Mouse (Mus musculus): ENCODE results near the gene Slc30a4.

Gene Slc30a4

DNA sequence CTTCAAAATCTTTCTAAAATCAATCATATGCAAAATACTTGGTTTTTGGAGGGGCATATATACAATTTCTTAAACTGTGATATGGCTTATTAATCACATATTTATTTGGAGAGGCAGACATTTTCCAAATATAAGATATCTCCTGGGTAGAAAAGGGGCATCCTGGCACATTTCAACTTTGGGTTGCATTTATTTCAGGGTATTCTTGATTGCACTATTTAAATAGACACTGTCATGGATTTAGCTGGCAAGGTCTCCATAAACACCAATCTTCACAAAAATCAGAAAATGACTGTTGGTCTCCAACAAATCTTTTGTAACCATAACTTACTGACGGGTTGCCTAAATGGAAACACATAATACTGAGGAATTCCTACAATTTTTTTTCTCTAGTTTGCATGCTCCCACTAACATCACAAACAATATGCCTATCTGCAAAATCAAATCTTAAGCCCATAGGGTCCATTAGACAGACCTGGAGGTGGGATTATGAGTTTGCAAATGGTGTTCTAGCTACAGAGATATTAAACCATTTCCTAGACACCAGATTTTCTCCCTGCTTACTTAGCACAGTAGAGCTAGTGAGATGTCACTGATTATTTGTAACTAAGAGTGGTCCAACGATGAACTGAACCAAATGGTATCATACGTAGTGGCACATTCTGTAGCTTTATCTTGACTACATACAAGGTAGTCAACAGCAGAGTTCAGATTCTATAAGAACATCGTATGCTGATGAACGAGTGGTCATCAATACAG lies 20.9 kb downstream of the Slc30a4 start:
- no peak for DNase-seq (ENCODE audit: low spot score in 2 of 2)

DNA sequence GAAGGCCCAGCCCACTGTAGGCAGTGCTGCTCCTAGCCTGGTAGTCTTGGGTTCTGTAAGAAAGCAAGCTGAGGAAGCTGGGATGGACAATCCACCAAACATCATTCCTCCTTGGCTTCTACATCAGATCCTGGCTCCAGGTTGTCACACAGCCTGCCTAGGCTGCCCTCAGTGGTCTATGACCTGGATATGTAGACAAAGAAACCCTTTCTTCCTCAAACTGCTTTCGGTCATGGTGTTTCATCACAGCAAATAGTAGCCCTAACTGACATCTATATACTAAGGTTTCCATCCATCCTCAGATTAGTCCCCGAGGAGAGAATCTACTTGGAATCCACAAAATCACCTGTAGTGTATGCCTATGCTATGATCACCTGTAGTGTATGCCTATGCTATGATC lies 27.3 kb downstream of the Slc30a4 start:
- DNase-seq (ENCODE audit: low spot score in 2 of 2), result no peak

DNA sequence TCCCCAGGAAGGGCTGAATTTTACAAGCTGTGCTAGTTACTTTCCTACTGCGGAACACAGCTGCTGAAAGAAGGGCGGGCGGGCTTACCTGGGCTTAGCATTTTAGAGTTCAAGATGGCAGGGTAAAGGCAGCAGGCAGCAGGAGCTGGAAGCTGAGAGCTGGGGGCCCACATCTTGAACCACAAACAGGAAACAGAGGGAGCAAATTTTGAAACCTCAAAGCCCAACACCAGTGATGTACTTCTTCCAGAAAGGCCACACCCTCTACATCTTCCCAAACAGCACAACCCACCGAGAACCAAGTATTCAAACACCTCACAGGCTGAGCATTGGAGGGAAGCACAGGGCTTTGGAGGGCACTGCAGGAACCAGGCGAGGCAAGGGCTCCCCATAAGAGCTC lies 29.6 kb downstream of the Slc30a4 start:
- DNase-seq (ENCODE audit: low spot score in 2 of 2), result no peak

DNA sequence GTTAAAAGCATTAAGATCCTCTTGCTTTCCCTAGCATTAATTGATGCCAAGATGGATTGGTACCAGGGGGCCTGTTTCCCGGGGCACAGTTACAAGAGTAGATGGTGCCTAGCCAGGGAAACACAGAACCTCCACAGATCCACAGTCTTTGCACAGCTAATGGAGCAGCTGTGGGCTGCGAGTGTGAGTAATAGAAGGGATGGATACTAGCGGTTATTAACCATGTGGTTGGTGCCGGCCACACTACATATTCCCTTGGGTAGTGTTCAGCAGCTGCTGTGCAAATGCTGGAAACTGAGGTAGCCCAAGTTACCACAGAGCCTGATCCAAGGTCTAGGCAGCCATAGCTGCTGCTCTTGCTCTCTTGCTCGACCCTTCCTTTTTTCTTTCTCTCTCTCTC lies 30.7 kb downstream of the Slc30a4 start:
- DNase-seq (ENCODE audit: low spot score in 2 of 2), result no peak

DNA sequence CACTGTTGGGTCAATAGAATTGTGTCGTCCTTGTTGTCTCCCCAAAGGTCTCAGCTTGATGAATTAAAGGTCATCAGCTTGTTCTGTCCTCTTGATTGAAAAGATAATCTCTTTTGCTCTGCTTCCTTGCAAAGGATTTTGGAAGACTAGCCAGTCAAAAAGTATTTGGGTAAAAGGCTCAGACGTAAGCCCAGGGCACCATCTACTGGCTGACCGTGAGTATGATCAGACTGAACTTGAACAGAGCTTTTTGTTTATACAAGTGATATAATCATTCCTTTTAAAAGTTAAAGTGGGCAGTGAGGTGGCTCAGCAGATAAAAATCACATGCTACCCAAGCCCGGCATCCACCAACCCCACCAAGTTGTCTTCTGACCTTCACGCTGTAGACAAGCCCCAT lies 34.6 kb downstream of the Slc30a4 start:
- DNase-seq (ENCODE audit: low spot score in 2 of 2), result peak; percentile 35 to 60

DNA sequence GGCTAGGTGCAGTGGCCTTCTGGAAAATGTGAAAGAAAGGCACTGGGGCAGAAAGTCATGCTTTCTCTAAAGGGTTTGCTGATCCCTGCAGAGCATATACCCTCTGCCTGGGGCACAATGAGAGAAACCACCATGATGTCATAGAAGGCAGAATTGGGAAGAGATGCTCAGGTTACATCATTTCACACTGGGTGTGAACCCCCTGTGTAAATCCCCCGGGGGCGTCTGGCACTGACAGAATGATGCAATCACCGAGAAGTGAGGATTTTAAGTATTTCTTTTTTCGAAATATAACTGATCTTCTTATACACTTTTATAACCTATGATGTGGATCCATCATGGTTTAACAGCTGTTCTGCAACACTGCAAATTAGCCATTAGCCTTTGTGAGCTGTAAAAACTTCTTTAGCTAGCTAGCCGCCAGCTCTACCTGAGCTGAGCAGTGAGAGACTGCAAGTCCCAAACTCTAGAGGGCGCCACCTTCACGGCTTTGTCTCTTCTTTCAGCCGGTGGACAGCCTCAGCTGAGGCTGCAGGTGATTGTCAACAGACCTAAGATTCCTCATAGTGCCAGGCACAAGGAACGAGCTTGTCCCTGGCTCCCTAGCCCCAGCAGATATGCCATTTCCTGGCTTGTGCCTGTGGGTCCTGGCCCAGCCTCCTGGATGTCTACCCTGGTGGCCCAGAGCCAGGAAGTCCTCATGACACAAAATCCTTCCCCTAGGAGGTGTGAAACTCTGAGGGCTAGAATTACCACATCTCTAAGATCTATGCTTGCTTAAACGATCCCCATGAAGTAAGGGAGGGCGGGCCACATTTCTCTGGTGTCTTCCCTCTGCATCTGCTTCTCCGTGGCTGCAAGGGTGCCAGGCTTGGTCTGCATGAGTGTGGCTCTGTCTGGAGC lies 36.2 kb downstream of the Slc30a4 start:
- peak in 1 of 2 experiments; percentile 26 for DNase-seq (ENCODE audit: low spot score in 2 of 2)

DNA sequence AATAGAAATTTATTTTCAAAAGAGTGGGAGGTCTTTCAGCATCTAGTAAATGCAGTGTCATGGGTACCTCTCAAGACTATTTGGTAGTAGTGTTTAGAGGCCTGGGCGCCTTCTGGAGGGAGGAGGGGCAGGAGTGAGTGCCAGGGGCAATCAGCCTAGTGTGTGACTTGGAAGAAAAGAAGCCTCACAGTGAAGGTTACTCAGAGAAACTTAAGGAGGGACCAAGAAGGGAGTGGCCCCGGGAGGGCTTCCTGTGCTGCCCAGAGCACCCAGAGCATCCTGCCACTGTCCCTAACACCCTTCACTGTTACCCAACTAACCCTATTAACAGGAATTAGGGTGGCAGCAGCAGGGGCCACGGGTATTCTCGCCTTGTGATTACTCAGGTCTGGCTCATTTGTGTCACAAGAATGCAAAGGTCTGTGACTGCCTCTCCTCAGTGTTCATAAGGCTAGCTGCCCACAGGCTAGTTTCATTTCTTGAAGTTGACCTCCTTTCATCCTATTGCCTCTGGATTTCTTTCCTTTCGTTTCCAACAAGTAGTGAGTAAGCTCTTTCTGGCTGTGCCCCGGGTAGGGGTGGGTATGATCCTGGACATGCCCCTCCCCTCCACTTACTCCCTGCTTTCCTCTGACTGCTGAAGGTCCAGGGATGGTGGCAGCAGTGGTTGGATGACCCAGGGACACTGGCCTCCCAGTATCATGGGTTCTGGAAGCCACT lies 37.0 kb downstream of the Slc30a4 start:
- no peak for DNase-seq (ENCODE audit: low spot score in 2 of 2)

DNA sequence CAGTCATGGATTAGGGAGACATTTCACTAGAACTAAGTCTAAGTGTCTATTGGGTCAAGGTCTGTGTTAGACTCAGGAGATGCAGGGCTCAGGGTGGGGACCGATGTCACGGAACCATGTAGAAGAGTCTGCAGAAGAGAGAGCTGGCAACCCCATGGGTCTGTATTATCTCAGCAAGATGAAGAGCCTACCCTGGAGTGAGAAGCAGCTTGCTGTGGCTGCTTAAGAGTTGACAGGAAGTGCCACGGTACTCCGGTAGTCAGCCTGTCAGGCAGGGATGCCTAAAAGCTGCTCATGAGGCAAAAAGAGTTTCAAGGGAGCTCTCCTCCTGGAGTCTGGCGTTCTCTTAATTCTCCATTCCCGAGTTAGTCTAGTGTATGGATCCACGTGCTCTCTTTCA lies 42.6 kb downstream of the Slc30a4 start:
- no peak for DNase-seq (ENCODE audit: low spot score in 2 of 2)

DNA sequence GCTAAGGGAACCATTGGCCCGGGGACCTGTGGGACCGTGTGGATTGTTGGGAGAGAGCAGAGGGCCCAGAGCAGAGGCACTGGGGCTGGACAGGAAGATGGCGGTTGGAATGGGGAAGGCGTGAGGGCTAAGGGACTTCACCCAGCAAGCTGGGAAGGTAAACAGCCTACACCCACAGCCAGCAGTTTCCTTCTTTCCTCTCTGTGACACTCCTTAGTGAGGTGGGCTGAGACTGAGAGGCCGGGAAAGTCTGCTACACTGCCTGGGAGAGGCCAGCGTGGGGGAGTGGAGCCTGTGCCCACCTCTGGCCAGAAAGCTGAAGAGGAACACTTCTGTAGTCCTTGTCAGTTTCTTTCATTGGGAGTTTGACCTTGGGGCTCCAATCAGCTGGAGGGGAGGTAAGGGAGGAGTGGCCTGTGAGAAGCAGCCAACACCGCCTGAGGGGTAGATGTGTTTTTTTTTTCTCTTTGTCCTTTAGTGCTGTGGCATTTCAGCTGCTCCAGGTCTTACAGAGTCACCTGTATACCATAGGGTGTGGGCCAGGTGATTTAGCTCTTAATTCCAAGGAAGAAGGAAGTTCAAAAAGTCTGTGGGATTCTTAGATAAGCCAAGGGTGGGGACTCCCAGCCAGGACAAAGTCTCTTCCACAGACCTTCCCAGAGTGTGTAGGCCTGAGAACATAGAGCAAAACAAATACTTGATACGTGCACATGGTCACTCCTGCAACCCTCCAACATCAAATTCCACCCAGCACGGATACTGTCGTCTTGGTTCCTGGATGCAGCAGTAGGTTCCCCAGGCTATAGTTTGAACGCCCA lies 44.5 kb downstream of the Slc30a4 start:
- no peak for DNase-seq (ENCODE audit: low spot score in 2 of 2)

DNA sequence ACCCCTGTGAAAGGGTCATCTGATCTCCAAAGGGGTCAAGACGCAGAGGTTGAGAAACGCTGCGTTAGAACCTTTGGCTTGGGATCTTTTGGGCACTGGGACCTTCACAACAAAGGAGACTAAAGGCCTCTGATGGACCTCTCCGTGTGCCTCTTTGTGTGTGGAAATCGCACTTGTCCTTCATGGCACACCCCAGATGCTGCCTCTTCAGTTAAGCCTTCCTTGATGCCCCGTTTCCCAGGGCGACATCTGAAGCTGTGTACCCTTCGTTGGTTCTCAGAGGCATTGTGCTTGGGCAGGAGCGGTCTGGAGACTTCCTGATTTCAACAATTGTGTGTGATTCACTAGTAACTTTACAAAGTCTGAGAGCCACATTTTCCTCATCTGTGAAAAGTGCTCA lies 45.7 kb downstream of the Slc30a4 start:
- no peak for DNase-seq (ENCODE audit: low spot score in 2 of 2)

DNA sequence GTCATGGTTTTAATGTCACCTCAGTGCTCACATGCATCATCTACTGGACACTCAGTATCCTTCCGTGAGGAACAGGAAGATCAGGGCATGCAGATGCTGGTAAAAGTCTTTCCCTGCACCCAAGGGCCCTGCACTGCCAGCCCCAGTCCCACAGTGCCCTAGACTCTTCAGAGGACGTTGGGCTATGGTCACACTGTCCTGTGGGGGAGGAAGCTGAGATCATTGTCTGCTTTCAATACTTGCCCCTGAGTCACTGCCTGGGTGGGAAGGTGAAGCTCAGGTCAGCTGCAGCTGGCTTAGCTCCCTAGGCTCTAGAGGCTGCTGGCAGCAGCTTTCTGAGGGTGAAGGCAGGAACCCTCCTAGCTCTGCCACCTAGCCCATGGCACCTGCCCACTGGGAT lies 46.4 kb downstream of the Slc30a4 start:
- no peak for DNase-seq (ENCODE audit: low spot score in 2 of 2)

DNA sequence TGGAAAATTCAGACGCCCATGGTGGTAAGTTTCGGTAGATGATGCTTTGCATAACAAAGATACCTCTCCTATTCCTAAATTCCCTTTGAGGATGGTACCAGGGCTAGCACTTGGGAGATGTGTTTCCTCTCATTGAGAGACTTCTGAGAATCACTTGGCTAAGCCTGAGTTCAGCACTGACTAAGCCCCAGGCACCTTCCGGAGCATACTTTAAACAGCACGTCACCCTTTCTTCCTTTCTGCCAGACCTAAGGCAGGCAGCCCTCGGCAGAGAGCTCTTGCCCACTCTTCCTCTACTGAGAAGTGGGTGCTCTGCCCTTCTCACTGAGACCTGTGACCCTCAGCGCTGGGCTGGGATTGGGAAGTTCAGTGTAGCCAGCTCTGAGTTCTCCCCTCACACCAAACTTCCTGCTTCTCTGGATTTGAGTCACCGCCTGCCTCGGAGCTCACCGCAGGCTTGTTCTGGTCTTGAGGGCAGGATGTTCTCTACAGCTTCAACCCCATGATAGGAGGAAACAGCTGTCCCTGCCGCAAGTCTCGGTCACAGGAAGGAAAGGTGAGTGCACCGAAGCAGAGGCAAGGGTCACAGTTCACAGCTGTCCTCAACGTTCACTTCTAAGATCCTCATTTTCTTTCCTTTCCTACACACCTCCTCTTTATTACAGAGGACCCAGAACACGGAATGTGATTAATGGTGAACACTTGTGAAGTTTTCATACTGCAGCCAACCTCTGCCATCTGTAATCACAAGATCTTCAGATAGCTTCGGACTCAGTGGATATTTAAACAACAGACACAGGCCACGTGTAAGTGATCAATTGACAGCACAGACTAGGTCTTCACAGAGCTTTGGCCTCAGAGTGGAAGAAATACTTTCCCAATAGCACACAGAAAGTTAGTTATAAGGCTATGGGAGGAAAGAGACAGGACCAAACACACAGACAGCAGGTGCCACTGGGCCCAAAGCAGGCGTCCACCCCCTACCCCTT lies 50.1 kb downstream of the Slc30a4 start:
- no peak for DNase-seq (ENCODE audit: low spot score in 2 of 2)

DNA sequence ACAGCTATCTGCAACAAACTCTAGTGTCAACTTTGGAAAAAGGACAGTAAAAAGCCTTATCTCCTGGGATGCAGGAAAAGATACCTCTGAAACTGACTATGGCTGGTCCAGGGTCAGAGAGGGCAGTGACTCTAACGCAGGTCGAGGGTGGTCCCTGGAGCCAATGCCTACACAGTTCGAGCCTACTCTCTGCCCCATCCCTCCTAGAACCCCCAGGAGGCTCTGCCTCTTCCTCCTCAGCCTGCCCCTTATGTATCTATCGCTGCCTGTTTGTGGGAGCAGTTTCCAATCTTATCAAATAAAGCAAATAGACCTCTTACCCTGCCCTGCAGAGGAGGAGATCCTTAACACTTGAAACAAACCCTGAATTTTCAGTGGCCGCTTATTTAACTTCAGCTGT lies 63.8 kb downstream of the Slc30a4 start:
- no peak for DNase-seq (ENCODE audit: low spot score in 2 of 2)

DNA sequence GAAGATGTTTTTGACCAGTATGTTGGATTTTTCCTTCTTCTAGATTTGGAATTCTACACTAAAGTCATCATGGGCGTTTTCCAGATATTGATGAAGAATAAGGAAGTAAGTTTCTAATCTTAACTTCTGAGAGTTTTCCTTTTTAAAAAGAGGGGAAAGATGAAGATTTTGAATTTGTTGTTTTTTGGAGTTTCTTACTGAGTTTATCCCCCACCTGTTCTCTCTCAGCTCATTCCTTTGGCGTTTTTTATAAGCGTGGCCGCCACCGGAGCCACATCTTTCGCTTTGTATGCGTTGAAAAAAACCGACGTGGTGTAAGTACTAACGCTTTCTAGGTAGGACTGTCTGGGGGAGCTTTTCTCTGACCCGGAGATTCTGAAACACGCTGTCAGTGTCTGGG lies 64.4 kb downstream of the Slc30a4 start:
- no peak for DNase-seq (ENCODE audit: low spot score in 2 of 2)

DNA sequence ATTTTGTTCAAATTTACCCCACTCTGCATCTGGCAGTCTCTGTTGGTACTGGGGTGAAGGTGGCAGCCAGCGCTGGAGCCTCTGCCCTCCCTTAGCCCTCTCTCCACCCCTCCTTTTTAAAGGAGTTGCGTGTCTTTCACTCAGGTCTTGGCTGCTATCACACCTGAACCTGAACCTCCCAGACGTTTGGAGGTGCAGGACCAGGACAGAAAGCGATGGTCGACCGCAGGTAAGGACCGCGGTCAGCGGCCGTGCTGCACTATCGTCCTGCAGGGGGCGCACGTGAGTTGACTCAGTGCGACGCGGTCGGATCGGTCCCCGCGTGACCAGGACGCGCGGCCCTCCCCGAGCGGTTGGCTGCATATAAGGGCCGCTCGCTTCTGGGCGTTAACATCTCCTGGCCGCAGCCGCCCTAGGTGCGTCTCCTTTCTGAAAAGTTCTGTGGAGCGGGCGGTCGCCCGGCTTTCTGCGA lies 64.9 kb downstream of the Slc30a4 start:
- DNase-seq (ENCODE audit: low spot score in 2 of 2), result peak; percentile 54 to 73

DNA sequence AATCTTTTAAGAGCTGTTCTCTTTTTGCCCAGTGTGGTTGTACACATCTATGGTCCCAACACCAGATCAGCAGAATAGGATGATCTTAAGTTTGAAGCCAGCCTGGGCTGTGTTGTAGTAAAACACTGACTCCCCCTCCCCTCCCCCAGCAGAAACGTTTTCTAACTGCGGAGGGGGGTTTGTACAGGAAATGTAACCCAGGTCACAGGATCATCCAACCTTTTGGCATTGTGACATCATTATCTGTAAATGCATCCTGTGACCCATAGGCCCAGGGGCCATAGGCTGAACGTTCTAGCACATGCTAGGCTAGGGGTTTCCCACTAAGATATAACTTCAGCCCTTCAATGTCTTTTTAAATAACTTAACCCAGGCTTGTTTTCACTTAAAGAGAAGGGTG lies 65.8 kb downstream of the Slc30a4 start, which contains the start of gene AA467197:
Gene AA467197 (plus strand): TSS at position 301 of the 400 bp plus-strand sequence.
- no peak for DNase-seq (ENCODE audit: low spot score in 2 of 2)

Data from right cerebral cortex, postnatal 10 days (tissue).